Mouse (Mus musculus) midbrain, embryonic 11.5 days (tissue): ENCODE measurements around the gene Il10. TPM values are rescaled to one million over a fixed set of nuclear protein-coding genes. Genes with fewer than 3 reads are reported as not detected.
A peak's percentile ranks its signal among the peaks of the same experiment; 100 is the strongest.
"Not testable (repeated sequence)": the region's sequence is repeated elsewhere in the genome, so short reads cannot be mapped to it uniquely, and the experiment has no call there.

ENCODE experiments used
- ATAC-seq: fragments of 200-750 bp; cut with Nextera tagmentation; 2 replicates; pipeline ENCODE4 v1.8.0; 2017; ENCODE audit warnings: moderate TSS enrichment, moderate library complexity; ENCODE audit not compliant: low FRiP score
- DNase-seq: peaks from one replicate; pipeline ENCODE4 v3.0.0; 2015; ENCODE audit warnings: low spot score; ENCODE audit errors: missing footprints
- H3K27ac ChIP-seq: fragments of 300-500 bp; sonication (generic); 2 replicates; pipeline ENCODE4 v1.5.1; 2014; ENCODE audit warnings: low read depth, low read length
- H3K27me3 ChIP-seq: fragments of 300-500 bp; sonication (generic); 2 replicates; pipeline ENCODE4 v1.6.1; 2014; ENCODE audit warnings: mild to moderate bottlenecking, low read length, moderate library complexity, mixed read lengths; ENCODE audit not compliant: control insufficient read depth, insufficient read depth
- H3K36me3 ChIP-seq: fragments of 300-500 bp; sonication (generic); 2 replicates; pipeline ENCODE4 v1.6.1; 2014; ENCODE audit warnings: mild to moderate bottlenecking, low read length, moderate library complexity, mixed read lengths; ENCODE audit not compliant: control insufficient read depth, insufficient read depth
- H3K4me1 ChIP-seq: fragments of 300-500 bp; sonication (generic); 2 replicates; pipeline ENCODE4 v1.6.1; 2014; ENCODE audit warnings: low read length; ENCODE audit not compliant: control insufficient read depth, insufficient read depth
- H3K4me2 ChIP-seq: fragments of 300-500 bp; sonication (generic); 2 replicates; pipeline ENCODE4 v1.6.1; 2014; ENCODE audit warnings: mild to moderate bottlenecking, moderate library complexity
- H3K4me3 ChIP-seq: fragments of 300-500 bp; sonication (generic); 2 replicates; pipeline ENCODE4 v1.5.1; 2014; ENCODE audit warnings: low read depth, low read length
- H3K9ac ChIP-seq: fragments of 300-500 bp; sonication (generic); 2 replicates; pipeline ENCODE4 v1.6.1; 2014; ENCODE audit warnings: low read length
- H3K9me3 ChIP-seq: fragments of 300-500 bp; sonication (generic); 2 replicates; pipeline ENCODE4 v1.6.1; 2016; ENCODE audit warnings: low read length; ENCODE audit not compliant: control insufficient read depth
- WGBS: fragments of 180-500 bp; shearing (Covaris S2); extraction: QIAGEN DNeasy Blood & Tissue Kit; methylation state at CpG from one replicate; pipeline ENCODE4 v1.1.7; 2014; 5-methylcytosine and 5-hydroxymethylcytosine counted together
- polyA plus RNA-seq: library from polyadenylated mRNA; unstranded; fragments of >200 nt; fragmentation: Nextera tagmentation; extraction: Ambion mirVana; gene quantifications from 2 replicates; pipeline ENCODE4 v1.2.1, GENCODE M21; 2014

Gene Il10
- polyA plus RNA-seq, 1 experiment from 2014 or later, result not detected

GRCm38 (mm10) chr1:131022591-131023249 is 3.1 kb downstream of the Il10 start:
- Histone ChIP-seq H3K4me1 (no peaks in the 10 kb centered on the region), H3K9me3 (no peaks in the 10 kb centered on the region), H3K4me3 (no peak overlapping the region), H3K9ac (no peak overlapping the region), H3K36me3 (no peaks in the 10 kb centered on the region), H3K27me3 (no peaks in the 10 kb centered on the region), H3K4me2 (no peak overlapping the region), H3K27ac (no peak overlapping the region)
- ATAC-seq (no peak), DNase-seq (no peak)
- 82% methylated on average over 5 of the region's 5 CpGs for WGBS

- not testable (repeated sequence) for ATAC-seq, DNase-seq, H3K27ac ChIP-seq, H3K36me3 ChIP-seq, H3K4me3 ChIP-seq, H3K4me1 ChIP-seq, H3K27me3 ChIP-seq, H3K4me2 ChIP-seq, H3K9me3 ChIP-seq, H3K9ac ChIP-seq
- 85% methylated on average over 4 of the region's 4 CpGs for WGBS
Observed at GRCm38 (mm10) chr1:131023250-131023858, 3.7 kb downstream of the Il10 start.

- H3K4me2 ChIP-seq, result no peak overlapping the region
- WGBS, result 85% methylated on average over 8 of the region's 8 CpGs
- no peaks in the 10 kb centered on the region for H3K27me3 ChIP-seq
- H3K4me3 ChIP-seq, result no peak overlapping the region
- no peak overlapping the region for H3K27ac ChIP-seq
- DNase-seq, result peak; percentile 37
- H3K4me1 ChIP-seq, result no peaks in the 10 kb centered on the region
- H3K9me3 ChIP-seq, result no peaks in the 10 kb centered on the region
- ATAC-seq, result no peak
- no peak overlapping the region for H3K9ac ChIP-seq
- H3K36me3 ChIP-seq, result no peaks in the 10 kb centered on the region
Observed at GRCm38 (mm10) chr1:131024900-131025842, 5.5 kb downstream of the Il10 start.

GRCm38 (mm10) chr1:131025843-131026190 is 6.2 kb downstream of the Il10 start:
- no peak overlapping the region for H3K9ac ChIP-seq
- H3K36me3 ChIP-seq, result no peaks in the 10 kb centered on the region
- WGBS, result 77% methylated on average over 4 of the region's 4 CpGs
- H3K4me2 ChIP-seq, result no peak overlapping the region
- H3K4me1 ChIP-seq, result no peaks in the 10 kb centered on the region
- no peak for ATAC-seq
- no peaks in the 10 kb centered on the region for H3K9me3 ChIP-seq
- no peak overlapping the region for H3K27ac ChIP-seq
- H3K4me3 ChIP-seq, result no peak overlapping the region
- H3K27me3 ChIP-seq, result no peaks in the 10 kb centered on the region
- DNase-seq, result no peak

- Histone ChIP-seq H3K4me2 (no peak overlapping the region), H3K9me3 (no peaks in the 10 kb centered on the region), H3K27ac (no peak overlapping the region), H3K9ac (no peak overlapping the region), H3K27me3 (no peaks in the 10 kb centered on the region), H3K4me1 (no peaks in the 10 kb centered on the region), H3K36me3 (no peaks in the 10 kb centered on the region), H3K4me3 (no peak overlapping the region)
- no peak for ATAC-seq
- 94% methylated on average over 3 of the region's 3 CpGs for WGBS
- DNase-seq, result peak; percentile 61
Observed at GRCm38 (mm10) chr1:131029215-131029614, 9.6 kb downstream of the Il10 start.

- H3K4me3 ChIP-seq, result no peak overlapping the region
- no peak overlapping the region for H3K9ac ChIP-seq
- H3K4me1 ChIP-seq, result no peaks in the 10 kb centered on the region
- no peak for ATAC-seq
- H3K4me2 ChIP-seq, result no peak overlapping the region
- no peaks in the 10 kb centered on the region for H3K36me3 ChIP-seq
- 76% methylated on average over 7 of the region's 7 CpGs for WGBS
- H3K27ac ChIP-seq, result no peak overlapping the region
- H3K27me3 ChIP-seq, result no peaks in the 10 kb centered on the region
- no peaks in the 10 kb centered on the region for H3K9me3 ChIP-seq
- DNase-seq, result no peak
Observed at GRCm38 (mm10) chr1:131030261-131030660, 10.6 kb downstream of the Il10 start.

GRCm38 (mm10) chr1:131031267-131031666 is 11.6 kb downstream of the Il10 start:
- WGBS, result 57% methylated on average over 3 of the region's 3 CpGs
- ATAC-seq (no peak), DNase-seq (peak; percentile 19)
- Histone ChIP-seq H3K4me2 (no peak overlapping the region), H3K9me3 (no peaks in the 10 kb centered on the region), H3K27ac (no peak overlapping the region), H3K4me1 (no peaks in the 10 kb centered on the region), H3K9ac (no peak overlapping the region), H3K27me3 (no peaks in the 10 kb centered on the region), H3K4me3 (no peak overlapping the region), H3K36me3 (no peaks in the 10 kb centered on the region)

GRCm38 (mm10) chr1:131038001-131038400 is 18.4 kb downstream of the Il10 start:
- H3K9ac ChIP-seq, result no peak overlapping the region
- ATAC-seq, result no peak
- 97% methylated on average over 5 of the region's 5 CpGs for WGBS

More at GRCm38 (mm10) chr1:131038001-131038400, 18.4 kb downstream of the Il10 start:
- Histone ChIP-seq H3K27me3 (no peaks in the 10 kb centered on the region), H3K27ac (no peak overlapping the region), H3K4me2 (no peak overlapping the region), H3K4me1 (no peaks in the 10 kb centered on the region), H3K9me3 (no peaks in the 10 kb centered on the region), H3K36me3 (no peaks in the 10 kb centered on the region), H3K4me3 (no peak overlapping the region)
- peak; percentile 69 for DNase-seq
